Mouse (Mus musculus) testis, adult 2 months (tissue): ENCODE results near the gene Mxd4.

Experiments
- CTCF ChIP-seq: fragments of 200-500 bp; IDR thresholded peaks from 2 replicates; pipeline ENCODE4 v1.5.1; 2012; ENCODE audit warnings: low read depth, mild to moderate bottlenecking, inconsistent platforms, low read length, moderate library complexity; ENCODE audit not compliant: control insufficient read depth, insufficient read depth, insufficient replicate concordance
- POLR2A ChIP-seq: fragments of 200-500 bp; IDR thresholded peaks from 2 replicates; pipeline ENCODE4 v1.6.1; 2012; ENCODE audit warnings: low read depth, mild to moderate bottlenecking, inconsistent platforms, low read length, moderate library complexity; ENCODE audit not compliant: control insufficient read depth

DNA sequence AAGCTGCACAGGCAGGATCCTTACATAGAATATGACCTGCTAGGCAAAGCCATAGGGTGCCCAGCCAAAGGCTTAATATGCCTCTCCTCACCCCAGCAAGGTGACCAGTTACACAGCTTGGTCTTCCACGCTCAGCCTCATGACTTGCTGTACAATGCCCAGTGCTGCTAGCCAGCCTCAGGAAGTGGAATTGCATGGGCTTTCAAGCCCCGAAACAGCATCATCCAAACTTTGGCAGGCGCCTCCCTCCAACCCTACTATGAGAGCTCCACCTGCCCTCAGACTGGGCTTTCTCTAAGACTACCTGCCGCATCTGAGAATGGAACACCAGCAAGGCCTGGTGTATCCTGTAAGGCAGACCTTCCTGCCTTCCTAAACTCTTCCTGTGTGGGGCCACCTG, 9.7 kb downstream of the Mxd4 start:
- TF ChIP-seq CTCF (no peak), POLR2A (no peak)
